Mouse (Mus musculus) kidney, adult 9 months (tissue): ENCODE measurements around the gene Smyd1.
"Not testable (repeated sequence)": the region's sequence is repeated elsewhere in the genome, so short reads cannot be mapped to it uniquely, and the experiment has no call there.

Experiments used
- DNase-seq: peaks from one replicate; pipeline ENCODE4 v3.0.0; 2022

Smyd1 gene

DNA sequence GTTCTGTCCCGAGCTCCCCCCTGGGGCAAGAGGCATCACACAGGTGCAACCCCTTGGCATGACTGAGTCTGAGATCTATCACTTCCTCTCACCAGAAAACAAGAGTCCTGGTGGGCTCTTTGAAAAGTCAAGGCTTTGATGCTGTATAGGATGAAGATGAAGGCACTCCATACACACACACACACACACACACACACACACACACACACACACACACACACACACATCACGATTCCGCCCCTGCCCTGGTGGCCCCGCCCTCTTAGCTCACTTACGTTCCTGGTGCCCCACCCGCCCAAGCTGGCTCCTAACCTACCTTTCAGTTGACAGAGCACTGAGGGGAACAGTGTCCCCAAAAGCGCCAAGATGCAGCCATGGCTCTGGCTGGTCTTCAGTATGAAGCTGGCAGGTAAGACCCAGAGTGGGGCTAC is 473 bp upstream of the Smyd1 start, which contains the start of gene Cd8b1:
Cd8b1 (plus strand) TSS at position 298 of the 431 bp plus-strand sequence.
- no peak for DNase-seq

DNA sequence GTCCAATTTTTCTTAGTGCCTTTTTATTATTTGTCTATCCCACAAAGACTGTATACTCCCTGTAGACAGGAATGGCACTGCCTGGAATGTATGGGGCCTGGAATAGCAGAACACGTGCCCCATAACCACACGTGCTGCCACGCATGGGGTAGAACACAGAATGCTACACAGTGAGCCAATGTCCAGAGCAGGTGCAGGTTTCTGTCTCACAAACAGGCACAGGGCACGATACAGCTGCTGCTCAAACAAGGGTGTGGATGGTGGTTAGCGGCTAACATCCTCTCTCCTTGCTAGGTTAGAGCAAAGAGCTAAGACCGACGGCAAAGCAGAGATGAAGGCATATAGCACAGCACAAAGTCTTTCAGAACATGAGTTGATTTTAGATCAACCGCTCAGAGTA is 14.5 kb downstream of the Smyd1 start:
- no peak for DNase-seq

DNA sequence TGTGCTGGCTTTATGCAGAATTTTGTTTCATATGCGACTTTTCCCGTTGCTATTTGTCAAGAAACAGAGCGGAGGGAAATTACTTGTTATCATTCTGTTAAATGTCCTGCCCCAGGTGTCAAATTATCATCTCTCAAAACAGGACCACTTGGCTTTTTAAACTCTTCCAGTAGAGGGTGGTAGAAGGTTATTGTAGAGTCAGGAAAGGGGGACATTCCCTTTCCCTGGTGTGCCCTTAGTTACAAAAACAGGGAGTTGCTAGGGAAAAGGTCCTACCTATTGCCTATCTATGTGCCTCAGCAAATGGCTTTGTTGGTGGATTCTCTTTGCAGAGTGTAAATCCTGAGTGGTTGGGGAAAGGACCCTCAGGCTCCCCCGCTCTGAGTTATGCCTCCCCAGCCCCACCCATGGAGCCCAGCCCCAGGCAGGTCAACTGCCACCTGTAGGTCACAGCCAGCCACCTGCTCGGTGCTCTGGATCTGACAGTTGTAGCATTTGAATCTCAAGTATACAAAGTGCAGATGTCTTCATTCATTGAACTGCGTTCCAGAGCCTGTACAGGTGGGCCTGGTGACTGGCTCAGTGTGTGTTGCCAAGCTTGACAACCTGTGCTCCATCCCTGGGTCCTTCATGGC is 19.8 kb downstream of the Smyd1 start:
- DNase-seq, result no peak

DNA sequence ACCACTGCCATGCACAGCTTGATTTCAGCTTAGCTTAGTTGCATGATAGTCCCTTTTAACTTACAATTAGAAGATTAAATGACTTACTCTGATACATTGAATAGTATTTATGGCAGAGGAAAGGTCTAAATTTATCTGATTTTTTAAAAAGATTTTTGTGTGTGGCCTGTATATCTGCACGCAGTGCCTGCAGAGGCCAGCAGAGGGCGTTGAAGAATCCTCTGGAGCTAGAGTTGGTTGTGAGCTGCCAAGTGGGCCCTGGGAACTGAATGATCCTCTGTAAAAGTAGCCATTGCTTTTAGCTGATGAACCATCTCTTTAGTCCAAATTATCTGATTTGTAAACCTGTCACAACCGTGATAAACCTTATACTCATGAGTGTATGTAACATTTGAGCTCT is 23.3 kb downstream of the Smyd1 start:
- peak; percentile 24 for DNase-seq

DNA sequence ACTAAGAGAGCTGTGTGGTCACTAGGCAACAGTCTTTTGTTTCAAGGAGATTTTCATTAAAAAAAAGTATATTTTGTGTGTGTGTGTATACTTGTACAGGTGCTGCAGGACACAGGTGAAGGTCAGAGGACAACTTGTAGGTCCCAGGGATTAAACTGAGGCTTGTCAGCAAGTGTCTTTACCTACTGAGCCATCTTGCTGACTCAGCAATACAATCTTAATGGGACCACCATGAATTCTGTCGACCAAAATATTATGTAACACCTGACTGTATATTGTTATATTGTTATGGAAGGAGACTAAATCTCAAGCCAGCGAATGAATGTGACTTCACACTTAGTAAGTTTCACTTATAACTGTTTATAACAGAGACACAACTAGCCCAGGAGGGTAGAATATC is 24.0 kb downstream of the Smyd1 start:
- DNase-seq, result no peak

DNA sequence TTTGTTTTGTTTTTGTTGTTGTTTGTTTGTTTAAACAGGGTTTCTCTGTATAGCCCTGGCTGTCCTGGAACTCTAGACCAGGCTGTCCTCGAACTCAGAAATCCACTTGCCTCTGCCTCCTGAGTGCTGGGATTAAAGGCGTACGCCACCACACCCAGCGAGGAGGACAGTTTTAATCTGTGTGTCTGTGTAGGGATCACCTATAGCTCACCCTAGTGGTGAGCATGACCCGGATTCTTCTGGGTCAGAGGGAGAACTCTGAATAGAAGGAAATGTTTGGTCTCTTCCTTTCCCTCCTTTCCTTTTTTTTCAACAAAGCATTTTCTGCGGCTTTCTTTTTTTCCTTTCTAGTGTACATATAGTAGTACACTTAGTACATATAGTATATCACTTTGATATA is 26.7 kb downstream of the Smyd1 start:
- DNase-seq, result no peak

DNA sequence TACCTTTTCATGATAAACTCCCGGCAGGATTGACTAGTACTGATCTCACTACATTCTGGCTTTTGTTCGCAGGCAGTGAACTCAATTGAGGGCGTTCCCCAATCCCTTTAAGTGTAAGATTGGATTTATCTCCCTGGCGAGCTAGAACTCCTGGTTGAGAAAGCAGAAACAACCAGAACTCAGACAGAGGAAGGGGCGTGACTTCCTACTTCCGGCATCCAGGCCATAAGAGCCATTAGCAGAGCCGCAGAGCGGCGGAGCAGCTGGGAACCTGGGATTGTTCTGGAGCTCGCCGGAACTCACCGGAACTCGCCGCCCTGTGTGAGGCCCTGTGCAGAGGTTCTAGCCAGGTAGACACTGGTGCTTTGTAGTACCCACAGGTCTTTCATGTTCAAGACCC is 28.5 kb downstream of the Smyd1 start:
- DNase-seq, result no peak

DNA sequence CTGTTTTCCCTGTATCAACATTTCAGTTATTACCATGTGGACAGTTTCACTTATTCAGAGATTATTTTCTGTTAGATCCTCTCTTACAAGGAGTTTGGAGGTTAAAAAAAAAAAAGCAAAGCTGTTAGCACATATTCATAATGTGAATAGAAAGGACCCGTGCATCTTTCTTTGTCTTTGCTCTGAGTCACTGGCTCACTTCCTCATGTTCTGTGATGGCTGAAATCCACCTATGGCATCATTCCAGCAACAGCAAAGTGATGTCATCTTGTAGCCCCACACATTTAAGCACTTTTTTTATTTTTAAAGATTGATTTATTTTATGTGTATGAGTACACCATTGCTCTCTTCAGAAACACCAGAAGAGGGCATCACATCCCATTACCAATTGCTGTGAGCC is 42.6 kb downstream of the Smyd1 start:
- DNase-seq, result no peak

DNA sequence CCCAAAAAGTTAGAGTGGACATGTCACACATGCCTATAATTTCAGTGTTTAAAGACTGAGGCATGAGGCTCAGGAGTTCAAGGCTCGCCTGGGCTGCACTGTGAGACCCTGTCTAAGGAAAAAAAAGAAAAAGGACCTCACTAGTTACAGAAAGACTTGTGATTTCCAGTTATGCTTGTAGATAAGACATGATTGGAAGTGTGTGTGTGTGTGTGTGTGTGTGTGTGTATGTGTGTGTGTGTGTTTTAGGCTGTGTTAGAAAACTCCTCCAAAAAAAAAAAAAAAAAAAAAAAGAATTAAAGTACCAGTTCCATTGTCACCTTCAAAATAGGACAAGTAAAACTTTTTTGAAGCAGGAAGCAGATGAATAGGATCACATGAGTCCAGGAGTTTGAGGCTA is 47.4 kb downstream of the Smyd1 start:
- DNase-seq, result no peak

DNA sequence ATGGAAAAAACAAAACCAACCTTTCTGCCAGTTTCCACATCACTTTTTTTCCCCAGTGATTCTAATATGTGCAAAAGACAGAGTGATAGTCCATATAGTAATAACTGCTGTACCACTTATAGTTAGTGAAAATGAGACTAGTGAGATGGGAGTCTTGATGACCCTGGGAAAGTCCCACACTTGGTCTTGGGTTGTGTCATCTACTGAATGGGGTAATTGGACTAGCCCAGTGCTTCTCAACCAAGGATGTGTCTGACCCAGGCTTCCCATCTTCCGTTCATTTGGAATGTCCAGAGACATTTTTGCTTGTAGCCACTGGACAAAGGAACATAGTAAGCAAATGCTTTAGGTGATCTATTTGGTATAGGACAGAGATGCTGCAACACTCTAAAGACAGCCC is 48.3 kb downstream of the Smyd1 start:
- DNase-seq, result no peak

DNA sequence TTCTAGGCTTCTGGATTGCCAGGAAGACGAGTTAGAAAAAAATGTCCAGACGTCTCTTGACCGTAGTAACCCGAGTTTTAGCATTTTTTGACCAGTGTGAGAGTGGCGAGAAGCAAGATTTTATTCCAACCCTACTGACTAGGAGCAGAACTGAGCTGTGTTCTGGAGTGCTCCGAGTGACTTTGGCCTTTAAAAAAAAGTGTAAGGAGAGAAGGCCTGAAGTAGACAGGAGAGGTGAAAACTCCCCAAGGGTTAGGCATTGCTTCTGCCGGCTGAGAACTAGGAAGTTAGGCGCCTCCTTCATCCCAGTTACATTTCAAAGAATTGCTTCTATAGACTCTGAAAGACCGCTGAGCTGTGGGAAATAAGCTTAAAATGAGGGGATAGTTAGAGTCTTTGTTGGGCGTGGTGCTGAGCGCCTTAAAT is 49.7 kb downstream of the Smyd1 start:
- DNase-seq, result peak; percentile 49

DNA sequence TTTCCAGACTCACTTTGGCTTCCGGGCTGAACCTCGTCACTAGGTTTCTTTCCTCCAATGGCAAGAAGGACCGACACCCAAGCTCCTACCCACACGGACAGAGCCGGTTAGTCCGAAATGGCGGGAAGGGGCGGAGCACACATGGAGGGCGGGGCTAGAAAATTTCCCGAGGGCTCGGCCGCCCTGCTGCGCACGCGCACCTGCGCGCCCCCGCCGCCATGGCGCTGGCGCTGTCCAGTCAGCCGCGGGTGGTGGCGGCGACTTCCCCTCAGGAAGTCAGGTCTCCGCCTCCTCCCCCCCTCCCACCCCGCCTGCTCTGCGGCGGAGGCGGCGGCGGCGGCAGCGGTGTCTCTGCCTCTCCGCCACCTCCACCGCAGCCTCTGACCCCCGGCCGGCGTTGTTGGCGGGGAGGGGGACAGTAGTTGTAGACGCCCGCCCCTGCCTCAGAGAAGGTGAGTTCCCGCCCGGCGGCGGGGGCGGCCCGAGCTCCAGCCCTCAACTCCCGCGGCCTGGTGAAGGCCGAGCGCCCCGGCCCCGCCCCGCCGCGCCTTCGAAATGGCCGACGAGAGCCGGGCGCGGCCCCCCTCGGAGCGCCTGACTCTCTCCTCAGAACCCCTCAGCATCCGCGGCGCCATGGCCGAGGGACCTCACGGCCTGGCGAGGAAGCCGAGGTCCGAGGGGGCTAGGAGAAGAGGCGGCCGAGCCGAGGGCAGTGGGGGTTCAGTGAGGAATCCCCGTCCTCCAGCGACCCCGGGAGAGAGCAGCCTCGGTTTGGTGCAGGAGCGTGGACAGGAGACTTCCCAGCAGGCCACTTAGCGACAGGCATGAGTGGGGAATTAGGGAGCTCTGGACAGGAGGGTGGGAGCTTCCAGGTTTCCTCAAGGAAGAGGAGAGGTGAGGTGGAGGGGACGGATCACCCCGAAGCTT is 50.4 kb downstream of the Smyd1 start, which contains the start of gene Krcc1:
Krcc1 (plus strand) TSS at position 289 of the 927 bp plus-strand sequence.
- DNase-seq, result peak; percentile 98

DNA sequence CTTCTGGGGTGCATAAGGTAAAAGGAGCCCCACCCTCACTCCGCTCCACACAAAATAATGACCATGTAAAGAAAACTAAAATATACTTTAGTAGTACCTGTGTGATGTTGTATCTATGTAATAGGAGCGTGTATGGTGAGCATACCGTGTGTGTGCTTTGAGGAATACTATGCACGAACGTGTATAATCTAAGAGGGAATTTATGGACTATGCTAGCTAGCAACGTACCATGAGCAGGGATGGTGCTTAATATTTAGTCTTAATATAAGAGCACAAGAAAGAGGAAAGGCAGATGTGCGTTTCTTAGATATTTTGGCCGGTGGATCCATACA is 51.0 kb downstream of the Smyd1 start:
- DNase-seq, result no peak

DNA sequence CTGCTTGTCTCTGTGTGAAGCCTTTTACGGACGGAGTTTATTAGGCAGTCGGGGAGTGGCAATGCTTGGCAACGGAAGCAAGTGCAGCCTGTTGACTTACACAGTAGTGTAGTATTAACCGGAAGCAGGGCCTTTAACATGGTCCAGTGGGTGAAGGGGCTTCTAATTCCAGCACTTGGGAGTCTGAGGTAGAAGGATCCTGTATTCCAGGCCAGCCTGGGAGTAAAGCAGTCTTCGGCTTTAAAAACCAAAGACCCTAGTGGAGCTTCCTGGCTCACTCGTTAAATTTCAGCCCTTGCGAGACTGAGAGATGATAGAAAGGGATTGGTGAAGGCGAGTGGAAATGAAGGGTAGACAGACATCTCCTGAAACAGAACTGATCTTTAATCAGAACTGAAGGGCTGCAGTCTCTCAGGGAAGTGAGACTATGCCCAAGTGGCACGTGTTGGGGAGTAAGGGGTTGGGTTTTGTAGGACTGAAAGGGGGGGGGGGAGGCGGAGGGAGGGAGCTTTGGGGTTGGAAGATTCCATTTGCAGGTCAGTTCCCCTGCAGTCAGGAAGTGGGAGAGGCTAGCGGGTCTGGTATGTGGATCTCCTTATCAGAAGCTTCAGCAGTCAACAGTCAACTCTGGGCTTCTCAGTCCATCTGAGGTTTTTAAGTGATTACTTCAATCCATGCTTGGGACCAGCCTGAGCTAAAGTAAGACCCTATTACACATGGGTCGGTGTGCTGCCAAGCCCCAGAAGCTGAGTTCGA is 51.6 kb downstream of the Smyd1 start:
- DNase-seq, result peak; percentile 64

DNA sequence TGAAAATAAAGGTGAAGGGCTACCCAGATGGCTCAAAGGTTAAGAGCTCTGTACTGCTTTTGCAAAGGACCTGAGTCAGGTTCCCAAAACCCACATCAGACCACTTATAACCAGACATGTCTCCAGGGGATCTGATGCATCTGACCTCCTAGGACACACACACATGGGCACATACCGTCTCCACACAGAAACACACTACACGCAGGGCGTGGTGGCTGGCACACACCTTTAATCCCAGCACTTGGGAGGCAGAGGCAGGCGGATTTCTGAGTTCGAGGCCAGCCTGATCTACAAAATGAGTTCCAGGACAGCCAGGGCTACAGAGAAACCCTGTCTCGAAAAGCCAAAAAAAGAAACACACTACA is 52.4 kb downstream of the Smyd1 start:
- DNase-seq, result not testable (repeated sequence)

DNA sequence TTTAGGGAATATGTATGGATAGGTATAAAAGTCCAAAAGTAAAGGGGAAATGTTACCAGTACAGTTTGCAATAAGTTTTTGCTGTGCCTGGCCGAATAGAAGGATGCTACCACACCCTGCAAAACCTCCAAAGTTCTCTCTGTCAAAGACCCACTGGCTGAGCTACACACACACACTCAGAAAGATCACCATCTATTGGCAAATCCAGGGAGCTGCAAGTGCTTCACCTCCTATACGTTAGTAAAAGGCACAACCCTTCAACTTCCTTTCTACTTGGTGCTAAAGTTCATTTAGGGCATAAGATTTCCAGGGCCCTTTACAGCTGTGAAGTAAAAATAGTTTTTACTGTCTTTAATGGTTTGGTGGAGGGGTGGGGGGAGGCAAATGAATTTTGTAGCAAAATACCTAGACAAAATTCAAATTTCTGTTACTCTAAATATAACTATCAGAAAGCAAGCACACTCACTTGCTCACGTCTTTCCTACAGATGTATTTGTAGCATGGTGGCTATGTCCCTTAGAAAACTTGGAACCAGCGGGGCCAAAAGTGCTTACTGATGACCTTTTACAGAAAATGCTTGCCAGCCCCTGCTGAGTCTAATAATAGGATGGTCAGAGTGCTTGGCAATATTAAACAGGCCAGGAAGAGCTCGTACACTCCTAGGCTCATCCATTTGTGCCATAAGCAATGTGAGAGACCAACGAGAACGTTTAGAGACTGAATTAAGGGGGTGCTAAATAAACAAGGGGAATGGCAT is 52.9 kb downstream of the Smyd1 start:
- DNase-seq, result peak; percentile 29

DNA sequence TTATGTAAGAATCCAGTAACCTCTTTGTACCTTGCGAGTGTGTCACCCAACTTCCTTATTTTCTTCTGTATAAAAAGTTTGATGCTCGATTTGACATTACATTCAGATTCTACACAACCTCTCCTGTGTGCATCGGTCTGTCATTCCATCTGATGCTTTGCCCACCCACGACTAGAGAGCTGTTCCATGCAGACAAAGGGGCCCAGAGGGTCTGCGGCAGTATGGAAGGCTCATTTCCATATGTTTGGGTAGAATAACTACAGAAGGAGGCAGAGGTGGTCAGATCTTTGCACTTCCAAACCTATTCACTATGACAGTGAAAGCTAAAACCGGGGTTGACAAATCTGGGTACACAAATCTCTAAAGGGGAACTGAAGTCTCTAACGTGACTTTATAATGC is 54.4 kb downstream of the Smyd1 start:
- not testable (repeated sequence) for DNase-seq

DNA sequence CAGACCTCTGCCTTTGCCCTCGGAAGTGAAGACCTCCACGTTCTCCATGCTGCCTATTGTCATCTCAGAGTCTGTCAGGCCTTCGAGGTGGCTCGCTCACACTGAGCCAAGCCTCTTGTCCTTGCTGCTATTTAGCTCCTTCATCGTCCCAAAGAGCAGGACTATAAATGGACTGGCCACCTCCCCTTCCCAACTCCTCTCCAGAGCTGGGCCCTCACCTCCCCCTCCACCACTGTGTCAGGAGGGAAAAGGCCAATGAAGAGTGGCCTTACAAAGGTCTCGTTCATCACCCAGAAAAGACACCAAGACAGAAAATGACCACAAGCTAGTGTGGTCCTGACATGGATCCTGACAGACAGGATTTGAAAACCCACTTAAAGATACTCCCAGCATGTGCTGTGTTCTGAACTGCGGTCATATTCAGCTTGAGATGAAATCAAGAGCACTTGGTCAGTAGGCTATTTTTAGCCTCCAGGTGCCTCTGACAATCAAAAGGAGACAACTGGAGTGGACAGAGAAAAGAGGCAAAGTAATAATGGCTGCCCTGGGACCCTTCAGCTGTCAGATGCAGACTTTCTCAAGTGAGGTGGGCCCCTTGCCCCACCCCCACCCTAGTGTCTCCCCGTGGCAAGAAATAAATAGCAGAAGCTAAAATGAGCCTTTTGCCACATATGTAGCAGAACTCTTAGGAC is 59.7 kb downstream of the Smyd1 start:
- no peak for DNase-seq

DNA sequence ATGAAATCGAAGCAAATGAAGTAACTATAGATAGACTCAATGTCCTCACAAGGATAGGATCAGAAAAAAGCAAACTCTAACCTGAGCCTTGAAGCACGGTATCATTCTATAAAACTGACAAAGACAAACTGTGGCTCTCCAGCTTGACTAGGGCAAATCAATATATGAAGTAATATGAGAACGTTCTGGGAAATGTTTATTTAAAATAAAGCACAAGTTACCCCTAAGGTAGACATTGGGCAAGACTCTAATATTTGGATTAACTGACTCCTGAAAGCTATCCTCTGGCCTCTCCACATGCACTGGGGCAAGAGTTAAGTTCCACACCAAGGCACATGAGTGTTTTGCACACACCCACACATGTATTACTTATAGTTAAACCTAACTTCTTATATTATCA is 61.0 kb downstream of the Smyd1 start:
- no peak for DNase-seq

DNA sequence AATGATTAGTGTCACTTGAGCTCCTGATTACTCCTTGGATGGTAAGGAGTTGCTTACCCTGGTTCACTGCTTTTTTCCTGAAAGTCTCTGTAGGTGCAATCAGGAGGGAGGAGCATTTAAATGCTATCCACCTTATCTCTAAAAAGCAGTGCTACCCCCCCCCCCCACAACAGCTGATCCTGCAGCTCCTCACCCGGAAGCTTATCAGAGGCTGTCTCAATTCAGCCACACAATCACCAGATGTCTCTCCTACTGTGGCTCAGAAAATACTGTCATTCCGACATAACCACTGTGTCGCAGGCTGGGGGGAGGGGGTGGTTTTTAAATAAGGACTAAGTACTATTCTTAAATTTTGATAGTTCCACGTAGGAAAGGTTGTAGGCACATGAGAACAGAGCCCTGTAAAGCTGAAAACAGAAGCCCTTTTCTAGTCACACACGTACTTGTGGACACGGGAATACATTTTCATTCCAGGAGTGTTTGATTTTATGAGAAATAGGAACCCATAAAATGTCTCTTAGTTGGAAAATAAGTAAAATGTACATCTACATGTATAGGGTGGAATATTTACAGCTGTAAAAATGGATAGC is 61.9 kb downstream of the Smyd1 start:
- DNase-seq, result no peak

DNA sequence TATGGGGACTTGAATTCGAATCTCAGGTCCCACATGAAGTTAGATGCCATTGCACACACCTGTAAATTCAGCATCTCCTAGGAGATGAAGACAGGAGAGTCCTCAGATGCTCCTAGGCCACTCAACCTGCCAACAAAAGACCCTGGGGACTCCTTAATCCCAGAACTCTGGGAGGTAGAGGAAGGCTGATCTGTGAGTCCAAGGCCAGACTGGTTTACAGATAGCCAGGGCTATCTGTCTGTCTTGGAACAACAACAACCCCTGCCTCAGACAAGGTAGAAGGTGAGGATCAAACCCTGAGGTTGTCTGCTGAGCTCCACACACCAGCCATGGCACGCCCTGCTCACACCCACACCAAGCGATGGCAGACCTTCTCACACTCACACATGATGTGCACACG is 62.9 kb downstream of the Smyd1 start:
- no peak for DNase-seq

DNA sequence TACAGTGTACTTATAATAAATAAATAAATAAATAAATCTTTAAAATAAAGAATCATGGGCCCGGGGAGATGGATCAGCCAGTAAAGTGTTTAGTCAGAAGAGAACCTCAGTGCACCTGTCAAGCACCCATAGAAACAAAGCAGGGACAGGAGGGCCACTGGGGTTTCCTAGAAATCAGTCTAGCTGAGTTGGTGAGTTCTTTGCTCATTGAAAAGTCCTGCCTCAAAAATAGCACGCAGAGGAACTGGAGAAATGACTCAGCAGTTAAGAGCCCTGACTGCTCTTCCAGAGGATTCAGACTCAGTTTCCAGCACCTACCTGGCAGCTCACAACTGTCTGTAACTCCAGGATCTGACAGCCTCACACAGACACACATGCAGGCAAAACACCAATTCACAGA is 63.5 kb downstream of the Smyd1 start:
- DNase-seq, result no peak
